Mouse (Mus musculus): ENCODE results near the gene Cntn2.

DNA sequence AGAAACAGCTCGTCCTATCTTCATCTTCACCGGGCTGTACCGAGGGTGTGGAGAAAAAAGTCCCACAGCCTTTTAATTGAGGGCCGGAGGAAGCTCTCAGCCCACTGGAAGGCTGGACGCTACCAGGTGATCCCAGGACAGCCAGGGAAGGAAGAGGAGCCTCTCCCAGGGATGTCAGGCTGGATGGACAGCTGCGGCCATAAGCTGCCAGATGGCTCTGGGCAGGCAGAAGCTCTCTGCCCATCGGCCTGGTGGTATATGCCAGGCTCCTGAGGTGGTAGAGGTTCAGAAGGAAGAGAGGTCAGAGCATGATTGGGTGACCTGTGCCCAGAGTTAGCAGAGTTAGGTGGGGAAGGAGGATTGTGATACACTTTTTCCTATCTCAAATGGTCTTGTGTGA lies 29.8 kb upstream of the Cntn2 start:
- TF ChIP-seq GATA1 (IDR thresholded peaks at IDR 0.05; ENCODE audit: low read length) (no peak), TAL1 (IDR thresholded peaks at IDR 0.05; ENCODE audit: low read length) (no peak)
